Mouse (Mus musculus) forebrain, postnatal 0 days (tissue): Measurements from ENCODE around the gene Actg1. TPM values are rescaled to one million over a fixed set of nuclear protein-coding genes. Genes with fewer than 3 reads are reported as not detected.
A peak's percentile ranks its signal among the peaks of the same experiment; 100 is the strongest.

ENCODE experiments used
- ATAC-seq: fragments of 200-750 bp; cut with Nextera tagmentation; 2 replicates; pipeline ENCODE4 v1.8.0; 2017; ENCODE audit warnings: mild to moderate bottlenecking, moderate library complexity
- DNase-seq: peaks from one replicate; pipeline ENCODE4 v3.0.0-alpha.2; 2015
- H3K27ac ChIP-seq: fragments of 300-500 bp; sonication (generic); 2 replicates; pipeline ENCODE4 v1.5.1; 2014; ENCODE audit warnings: low read depth, mild to moderate bottlenecking, antibody characterized with exemption, low read length, moderate library complexity, mixed read lengths
- H3K27me3 ChIP-seq: fragments of 300-500 bp; sonication (generic); 2 replicates; pipeline ENCODE4 v1.6.1; 2014; ENCODE audit warnings: mild to moderate bottlenecking, low read length, mixed read lengths; ENCODE audit not compliant: insufficient read depth
- H3K36me3 ChIP-seq: fragments of 300-500 bp; sonication (generic); 2 replicates; pipeline ENCODE4 v1.6.1; 2014; ENCODE audit warnings: mild to moderate bottlenecking, moderate library complexity; ENCODE audit not compliant: insufficient read depth
- H3K4me1 ChIP-seq: fragments of 300-500 bp; sonication (generic); 2 replicates; pipeline ENCODE4 v1.6.1; 2014; ENCODE audit warnings: antibody characterized with exemption; ENCODE audit not compliant: insufficient read depth
- H3K4me2 ChIP-seq: fragments of 300-500 bp; sonication (generic); 2 replicates; pipeline ENCODE4 v1.6.1; 2014; ENCODE audit warnings: low read depth, mild to moderate bottlenecking, moderate library complexity
- H3K4me3 ChIP-seq: fragments of 300-500 bp; sonication (generic); 2 replicates; pipeline ENCODE4 v1.5.1; 2014; ENCODE audit warnings: low read depth, low read length, mixed read lengths
- H3K9ac ChIP-seq: fragments of 300-500 bp; sonication (generic); 2 replicates; pipeline ENCODE4 v1.6.1; 2014; ENCODE audit warnings: mild to moderate bottlenecking
- H3K9me3 ChIP-seq: fragments of 300-500 bp; sonication (generic); 2 replicates; pipeline ENCODE4 v1.6.1; 2016; ENCODE audit warnings: low read length
- CTCF ChIP-seq: sonication (generic); IDR thresholded peaks from 2 replicates; pipeline ENCODE4 v1.5.1; 2016; ENCODE audit warnings: antibody characterized with exemption, control low read depth, low read depth
- WGBS: fragments of 180-500 bp; shearing (Covaris S2); extraction: QIAGEN DNeasy Blood & Tissue Kit; methylation state at CpG from one replicate; pipeline ENCODE4 v1.1.7; 2014; 5-methylcytosine and 5-hydroxymethylcytosine counted together
- polyA plus RNA-seq: library from polyadenylated mRNA; unstranded; fragments of >200 nt; fragmentation: Nextera tagmentation; extraction: Ambion mirVana; gene quantifications from 2 replicates; pipeline ENCODE4 v1.2.1, GENCODE M21; 2015
- total RNA-seq: library from RNA; depleted of rRNA; stranded (reverse); fragments of >200 nt; gene quantifications from 2 replicates; pipeline ENCODE4 v1.2.3, GENCODE M21; 2014

Actg1 gene
- total and polyA plus RNA-seq, 2 experiments from 2014 or later, result 2,516 to 4,381 TPM

DNA sequence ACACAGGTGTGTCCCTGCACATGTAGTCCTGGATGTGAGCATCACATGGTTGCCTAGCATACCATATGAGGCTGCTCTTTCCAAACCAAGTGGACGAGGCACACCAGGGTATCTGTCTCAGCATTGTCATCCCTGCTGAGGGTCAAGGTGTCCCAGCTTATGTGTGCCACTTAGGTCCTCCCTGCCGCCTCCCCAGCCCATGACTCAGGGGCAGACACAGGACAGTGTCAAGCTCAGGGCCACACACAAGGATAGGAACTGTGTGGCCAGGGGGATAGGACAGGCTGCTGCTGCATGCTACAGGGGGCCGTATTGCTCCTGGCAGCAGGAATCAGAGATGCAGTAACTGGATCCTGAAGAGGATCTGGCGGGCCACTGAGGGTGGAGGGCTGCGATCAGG, 12.4 kb upstream of the Actg1 start:
- no peaks in the 10 kb centered on the region for H3K27me3 ChIP-seq
- H3K36me3 ChIP-seq, result no peaks in the 10 kb centered on the region
- no peak for TF ChIP-seq CTCF
- no peaks in the 10 kb centered on the region for H3K9me3 ChIP-seq
- H3K27ac ChIP-seq, result no peak overlapping the region
- H3K9ac ChIP-seq, result no peak overlapping the region
- H3K4me1 ChIP-seq, result peaks cover 15% of the 10 kb centered on the region
- no peak for ATAC-seq
- no peak overlapping the region for H3K4me3 ChIP-seq
- WGBS, result 78% methylated on average over 5 of the region's 5 CpGs
- no peak overlapping the region for H3K4me2 ChIP-seq
- no peak for DNase-seq

DNA sequence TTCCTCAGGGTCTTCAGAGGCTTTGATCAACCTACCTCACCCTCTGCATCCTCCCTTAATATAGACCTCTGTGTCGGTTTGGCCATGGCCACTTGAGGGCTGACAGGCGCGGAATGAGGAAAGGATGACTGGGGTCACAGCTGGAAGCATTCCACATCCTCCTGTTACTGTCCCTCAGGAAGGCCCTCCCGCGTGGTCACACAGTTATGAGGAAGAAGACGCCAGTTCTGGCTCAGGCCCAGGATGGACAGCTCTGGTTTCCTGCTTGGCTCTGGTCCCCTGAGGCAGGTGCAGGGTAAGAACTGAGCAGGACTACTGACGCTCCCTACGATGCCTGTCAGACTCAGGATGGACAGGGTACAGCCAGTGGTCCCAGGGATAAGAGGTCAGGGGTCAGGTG, 11.7 kb upstream of the Actg1 start:
- WGBS, result 59% methylated on average over 8 of the region's 8 CpGs
- H3K36me3 ChIP-seq, result no peaks in the 10 kb centered on the region
- no peak overlapping the region for H3K4me2 ChIP-seq
- H3K27me3 ChIP-seq, result no peaks in the 10 kb centered on the region
- DNase-seq, result no peak
- H3K9ac ChIP-seq, result no peak overlapping the region
- H3K4me3 ChIP-seq, result no peak overlapping the region
- H3K27ac ChIP-seq, result no peak overlapping the region
- H3K4me1 ChIP-seq, result peaks cover 15% of the 10 kb centered on the region
- no peak for TF ChIP-seq CTCF
- ATAC-seq, result no peak
- H3K9me3 ChIP-seq, result no peaks in the 10 kb centered on the region

DNA sequence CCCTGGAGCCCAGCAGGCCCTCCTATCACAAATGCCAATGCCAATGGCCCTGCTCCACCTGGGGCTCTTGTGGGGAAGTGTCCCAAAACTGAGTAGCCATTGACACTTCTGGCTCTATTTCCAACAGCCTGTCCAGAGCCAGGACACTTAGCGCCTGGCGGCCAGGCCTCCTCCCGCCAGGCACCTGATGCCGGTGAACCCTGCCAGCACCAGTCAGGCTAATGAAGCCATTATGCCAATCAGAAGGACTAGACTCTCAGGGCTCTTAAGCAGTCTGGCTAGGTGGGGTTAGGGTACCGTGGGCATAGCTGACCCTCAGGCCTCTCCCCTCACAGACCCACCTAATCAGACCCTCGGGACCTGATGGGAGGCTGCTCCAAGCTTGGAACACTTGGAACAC, 11.0 kb upstream of the Actg1 start:
- WGBS, result 53% methylated on average over 6 of the region's 6 CpGs
- peak overlapping the region; percentile 88; the same call in 1 of the 2 replicates for H3K27ac ChIP-seq

DNA sequence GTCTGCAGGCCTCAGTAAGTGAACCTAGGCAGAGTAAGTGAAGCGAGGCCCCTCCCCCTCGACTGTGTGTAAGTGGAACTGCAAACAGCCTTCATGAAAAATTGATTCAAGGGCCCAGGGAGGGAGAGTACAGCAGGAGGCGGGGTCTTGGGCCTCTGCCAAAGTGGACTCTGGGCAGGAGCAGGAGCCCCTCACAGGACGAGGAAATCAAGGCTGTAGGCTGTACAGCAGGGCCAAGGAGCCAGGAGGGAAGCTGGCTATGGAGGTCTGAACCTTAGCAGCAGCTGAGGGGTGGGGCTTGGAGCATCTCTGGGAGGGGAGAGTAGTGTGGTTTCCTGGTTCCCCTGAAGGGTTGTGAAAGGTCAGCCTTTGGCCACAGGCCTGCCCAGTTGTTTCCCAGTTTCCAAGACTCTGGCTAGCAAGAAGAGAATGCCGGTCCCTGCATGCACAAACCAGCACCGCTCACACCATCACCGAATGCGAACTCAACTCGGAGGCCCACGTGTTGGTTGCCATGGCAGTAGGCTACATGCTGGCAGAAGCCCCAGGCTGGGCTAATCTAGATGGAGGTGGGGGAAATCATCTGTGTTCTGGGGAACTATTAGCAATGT, 9.6 kb upstream of the Actg1 start:
- Histone ChIP-seq H3K36me3 (no peaks in the 10 kb centered on the region), H3K4me1 (peaks cover 15% of the 10 kb centered on the region), H3K27me3 (no peaks in the 10 kb centered on the region), H3K27ac (peak overlapping the region; percentile 88), H3K4me3 (no peak overlapping the region), H3K9ac (peak overlapping the region; percentile 35), H3K4me2 (peak overlapping the region; percentile 38), H3K9me3 (no peaks in the 10 kb centered on the region)
- DNase-seq (peak; percentile 91), ATAC-seq (peak; percentile 94)
- TF ChIP-seq CTCF, result no peak
- 4% methylated on average over 10 of the region's 10 CpGs for WGBS

More for the DNA sequence above, 11.0 kb upstream of the Actg1 start:
- Histone ChIP-seq H3K4me3 (no peak overlapping the region), H3K9ac (no peak overlapping the region), H3K27me3 (no peaks in the 10 kb centered on the region), H3K4me1 (peaks cover 15% of the 10 kb centered on the region), H3K36me3 (no peaks in the 10 kb centered on the region), H3K4me2 (no peak overlapping the region), H3K9me3 (no peaks in the 10 kb centered on the region)
- ATAC-seq, result no peak
- no peak for TF ChIP-seq CTCF
- DNase-seq, result no peak

DNA sequence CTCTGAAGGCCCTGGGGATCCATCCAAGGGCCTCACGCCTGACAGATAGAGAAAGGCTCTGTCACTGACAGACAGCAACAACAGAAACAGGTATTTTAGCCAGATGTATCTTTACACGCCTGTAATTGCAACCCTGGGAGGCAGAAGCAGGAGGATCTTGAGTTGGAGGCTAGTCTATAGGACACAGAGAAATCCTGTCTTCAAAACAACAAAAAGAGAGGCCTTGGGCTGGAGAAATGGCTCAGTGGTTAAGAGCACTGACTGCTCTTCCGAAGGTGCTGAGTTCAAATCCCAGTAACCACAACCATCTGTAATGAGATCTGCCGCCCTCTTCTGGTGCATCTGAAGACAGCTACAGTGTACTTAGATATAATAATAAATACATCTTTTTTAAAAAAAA, 8.6 kb upstream of the Actg1 start:
- H3K4me1 ChIP-seq, result peaks cover 15% of the 10 kb centered on the region
- H3K27ac ChIP-seq, result no peak overlapping the region

DNA sequence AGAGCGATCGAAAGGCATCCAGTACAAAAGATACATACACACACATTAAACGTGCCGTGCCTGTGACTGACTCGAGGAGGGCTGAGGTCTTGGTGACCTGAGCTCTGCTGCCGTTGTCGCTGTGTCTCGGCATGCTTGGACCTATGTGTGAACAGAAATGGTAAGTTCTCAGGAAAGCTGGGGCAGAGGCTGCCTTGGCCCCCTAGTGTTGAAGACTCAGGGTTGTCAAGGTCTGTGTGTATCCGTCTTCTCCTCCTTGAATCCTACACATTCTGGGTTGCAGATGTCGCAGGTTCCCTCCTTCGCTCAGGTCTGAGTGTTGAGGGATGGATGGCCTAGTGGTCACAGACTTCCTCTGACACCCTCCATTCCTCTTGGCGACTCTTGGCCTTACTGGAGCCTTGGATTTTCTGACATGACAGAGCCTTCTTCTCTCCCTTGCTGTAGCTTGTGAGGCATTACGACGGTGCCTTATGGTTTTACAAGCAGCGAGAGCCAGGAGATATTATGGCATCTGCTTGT, 8.0 kb upstream of the Actg1 start:
- 80% methylated on average over 15 of the region's 15 CpGs for WGBS
- ATAC-seq (no peak), DNase-seq (no peak)
- no peak overlapping the region for H3K27ac ChIP-seq
- no peaks in the 10 kb centered on the region for H3K36me3 ChIP-seq
- no peak overlapping the region for H3K4me2 ChIP-seq
- TF ChIP-seq CTCF, result peak; percentile 44
- H3K9ac ChIP-seq, result no peak overlapping the region
- H3K4me3 ChIP-seq, result no peak overlapping the region
- peaks cover 15% of the 10 kb centered on the region for H3K4me1 ChIP-seq
- no peaks in the 10 kb centered on the region for H3K27me3 ChIP-seq
- no peaks in the 10 kb centered on the region for H3K9me3 ChIP-seq

More for the DNA sequence above, 8.6 kb upstream of the Actg1 start:
- no peak for ATAC-seq
- WGBS, result 93% methylated on average over 4 of the region's 4 CpGs
- Histone ChIP-seq H3K4me3 (no peak overlapping the region), H3K9me3 (no peaks in the 10 kb centered on the region), H3K27me3 (no peaks in the 10 kb centered on the region), H3K9ac (no peak overlapping the region), H3K4me2 (no peak overlapping the region), H3K36me3 (no peaks in the 10 kb centered on the region)
- TF ChIP-seq CTCF, result peak; percentile 13; the same call in 1 of the 2 replicates
- DNase-seq, result no peak

DNA sequence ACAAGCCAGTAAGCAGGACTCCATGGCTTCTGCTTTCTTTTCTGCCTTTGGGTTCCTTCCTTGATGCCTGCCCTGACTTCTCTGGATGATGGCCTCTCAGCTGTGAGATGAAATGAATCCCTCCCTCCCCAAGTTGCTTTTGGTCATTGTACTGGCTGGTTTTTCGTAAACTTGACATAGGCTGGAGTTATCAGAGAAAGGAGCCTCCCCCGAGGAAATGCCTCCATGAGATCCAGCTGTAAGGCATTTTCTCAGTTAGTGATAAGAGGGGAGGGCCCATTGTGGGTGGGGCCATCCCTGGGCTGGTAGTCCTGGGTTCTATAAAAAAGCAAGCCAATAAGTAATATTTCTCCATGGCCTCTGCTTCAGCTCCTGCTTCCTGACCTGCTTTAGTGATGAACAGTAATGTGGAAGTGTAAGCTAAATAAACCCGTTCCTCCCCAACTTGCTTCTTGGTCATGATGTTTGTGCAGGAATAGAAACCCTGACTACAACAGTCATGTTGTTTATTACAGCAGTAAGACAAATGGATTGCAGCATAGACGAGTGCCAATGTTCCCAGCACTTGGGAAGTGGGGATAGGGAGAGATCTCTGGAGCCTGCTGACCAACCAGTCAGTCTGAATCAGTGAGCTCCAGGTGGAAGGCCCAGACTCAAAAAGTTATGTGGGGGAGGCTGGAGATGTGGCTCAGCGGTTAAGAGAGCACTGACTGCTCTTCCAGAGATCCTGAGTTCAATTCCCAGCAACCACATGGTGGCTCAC, 7.1 kb upstream of the Actg1 start:
- H3K9ac ChIP-seq, result no peak overlapping the region
- no peak overlapping the region for H3K4me2 ChIP-seq
- no peak overlapping the region for H3K27ac ChIP-seq
- H3K4me1 ChIP-seq, result peaks cover 15% of the 10 kb centered on the region
- 84% methylated on average over 5 of the region's 5 CpGs for WGBS
- H3K36me3 ChIP-seq, result no peaks in the 10 kb centered on the region
- no peak for ATAC-seq
- no peak for DNase-seq
- TF ChIP-seq CTCF, result no peak
- no peaks in the 10 kb centered on the region for H3K9me3 ChIP-seq
- no peak overlapping the region for H3K4me3 ChIP-seq
- no peaks in the 10 kb centered on the region for H3K27me3 ChIP-seq
